Mouse (Mus musculus): ENCODE measurements around the gene Hsd17b12. TPM values are rescaled to one million over a fixed set of nuclear protein-coding genes. Genes with fewer than 3 reads are reported as not detected.

The Hsd17b12 gene
- total and polyA plus RNA-seq, 2 experiments from 2014 or later, result 62.0 to 141 TPM

- Histone ChIP-seq H3K4me1 (ENCODE audit: insufficient read depth, low read length) (no peaks in the 10 kb centered on the region), H3K9ac (replicated peaks; ENCODE audit: low read length, poor library complexity, severe bottlenecking) (no peak overlapping the region), H3K4me2 (ENCODE audit: low read depth, low read length, poor library complexity, severe bottlenecking) (no peak overlapping the region), H3K36me3 (ENCODE audit: insufficient read depth, low read length) (no peaks in the 10 kb centered on the region), H3K9me3 (ENCODE audit: low read length) (no peaks in the 10 kb centered on the region), H3K27me3 (ENCODE audit: insufficient read depth, low read length) (no peaks in the 10 kb centered on the region), H3K4me3 (ENCODE audit: low read depth, low read length) (no peak overlapping the region), H3K27ac (ENCODE audit: low read depth, low read length) (no peak overlapping the region)
- no peak for DNase-seq (ENCODE audit: low spot score)
- no peak for TF ChIP-seq CTCF (IDR thresholded peaks at IDR 0.05)
- ATAC-seq (ENCODE audit: low FRiP score), result no peak
- whole genome bisulfite sequencing, result 80% methylated on average over 7 of the region's 7 CpGs
These were observed 91.6 kb downstream of the Hsd17b12 start for GRCm38 (mm10) chr2:94066120-94066519.

- H3K27me3 ChIP-seq (ENCODE audit: insufficient read depth, low read length), result no peaks in the 10 kb centered on the region
- TF ChIP-seq CTCF (IDR thresholded peaks at IDR 0.05), result no peak
- no peak overlapping the region for H3K27ac ChIP-seq (ENCODE audit: low read depth, low read length)
- no peak overlapping the region for H3K4me2 ChIP-seq (ENCODE audit: low read depth, low read length, poor library complexity, severe bottlenecking)
- no peaks in the 10 kb centered on the region for H3K36me3 ChIP-seq (ENCODE audit: insufficient read depth, low read length)
- H3K4me1 ChIP-seq (ENCODE audit: insufficient read depth, low read length), result no peaks in the 10 kb centered on the region
- WGBS, result 81% methylated on average over 4 of the region's 4 CpGs
- no peak overlapping the region for H3K4me3 ChIP-seq (ENCODE audit: low read depth, low read length)
- no peaks in the 10 kb centered on the region for H3K9me3 ChIP-seq (ENCODE audit: low read length)
- ATAC-seq (ENCODE audit: low FRiP score) (no peak), DNase-seq (ENCODE audit: low spot score) (no peak)
- no peak overlapping the region for H3K9ac ChIP-seq (replicated peaks; ENCODE audit: low read length, poor library complexity, severe bottlenecking)
These were observed 95.0 kb downstream of the Hsd17b12 start for GRCm38 (mm10) chr2:94062791-94063190.

GRCm38 (mm10) chr2:94059459-94059858 is 98.3 kb downstream of the Hsd17b12 start:
- no peaks in the 10 kb centered on the region for H3K4me1 ChIP-seq (ENCODE audit: insufficient read depth, low read length)
- no peaks in the 10 kb centered on the region for H3K9me3 ChIP-seq (ENCODE audit: low read length)
- ATAC-seq (ENCODE audit: low FRiP score) (no peak), DNase-seq (ENCODE audit: low spot score) (no peak)
- peak; percentile 64 for TF ChIP-seq CTCF (IDR thresholded peaks at IDR 0.05)
- no peaks in the 10 kb centered on the region for H3K27me3 ChIP-seq (ENCODE audit: insufficient read depth, low read length)
- H3K27ac ChIP-seq (ENCODE audit: low read depth, low read length), result no peak overlapping the region
- no peaks in the 10 kb centered on the region for H3K36me3 ChIP-seq (ENCODE audit: insufficient read depth, low read length)
- H3K4me2 ChIP-seq (ENCODE audit: low read depth, low read length, poor library complexity, severe bottlenecking), result no peak overlapping the region
- H3K4me3 ChIP-seq (ENCODE audit: low read depth, low read length), result no peak overlapping the region
- WGBS, result 77% methylated on average over 5 of the region's 5 CpGs
- H3K9ac ChIP-seq (replicated peaks; ENCODE audit: low read length, poor library complexity, severe bottlenecking), result no peak overlapping the region

GRCm38 (mm10) chr2:94054813-94055212 is 103.0 kb downstream of the Hsd17b12 start:
- DNase-seq (ENCODE audit: low spot score), result peak; percentile 80
- Histone ChIP-seq H3K4me3 (ENCODE audit: low read depth, low read length) (no peak overlapping the region), H3K9me3 (ENCODE audit: low read length) (no peaks in the 10 kb centered on the region), H3K4me1 (ENCODE audit: insufficient read depth, low read length) (peaks cover 4% of the 10 kb centered on the region; the same call in 1 of the 2 replicates), H3K9ac (replicated peaks; ENCODE audit: low read length, poor library complexity, severe bottlenecking) (no peak overlapping the region), H3K27me3 (ENCODE audit: insufficient read depth, low read length) (no peaks in the 10 kb centered on the region), H3K27ac (ENCODE audit: low read depth, low read length) (no peak overlapping the region), H3K4me2 (ENCODE audit: low read depth, low read length, poor library complexity, severe bottlenecking) (no peak overlapping the region), H3K36me3 (ENCODE audit: insufficient read depth, low read length) (no peaks in the 10 kb centered on the region)
- TF ChIP-seq CTCF (IDR thresholded peaks at IDR 0.05), result peak; percentile 92
- ATAC-seq (ENCODE audit: low FRiP score), result no peak

DNA sequence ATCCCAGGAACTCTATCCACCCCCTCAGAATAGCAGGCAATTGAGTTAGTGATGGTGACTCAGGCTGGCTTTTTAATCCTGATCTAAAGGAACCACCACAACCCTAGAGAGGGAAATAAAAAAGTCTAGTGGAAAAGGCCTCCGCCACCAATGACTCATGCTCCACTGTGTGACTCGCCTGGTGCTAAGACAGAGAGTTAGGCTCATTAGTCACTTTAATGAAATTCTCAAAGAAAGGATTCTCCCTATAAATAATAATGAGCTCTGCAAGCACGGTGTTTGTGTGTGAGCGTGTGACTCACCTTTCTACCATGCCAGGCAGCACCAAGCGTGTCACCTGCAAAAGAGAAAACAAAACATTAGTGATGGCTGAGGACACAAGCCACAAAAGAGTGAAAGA is 105.8 kb downstream of the Hsd17b12 start:
- H3K4me3 ChIP-seq (ENCODE audit: low read depth, low read length), result no peak overlapping the region
- no peak overlapping the region for H3K9ac ChIP-seq (replicated peaks; ENCODE audit: low read length, poor library complexity, severe bottlenecking)
- no peaks in the 10 kb centered on the region for H3K36me3 ChIP-seq (ENCODE audit: insufficient read depth, low read length)
- ATAC-seq (ENCODE audit: low FRiP score), result no peak
- H3K27me3 ChIP-seq (ENCODE audit: insufficient read depth, low read length), result no peaks in the 10 kb centered on the region
- no peaks in the 10 kb centered on the region for H3K9me3 ChIP-seq (ENCODE audit: low read length)
- no peak for TF ChIP-seq CTCF (IDR thresholded peaks at IDR 0.05)
- no peak for DNase-seq (ENCODE audit: low spot score)
- H3K4me1 ChIP-seq (ENCODE audit: insufficient read depth, low read length), result peaks cover 18% of the 10 kb centered on the region
- no peak overlapping the region for H3K27ac ChIP-seq (ENCODE audit: low read depth, low read length)
- H3K4me2 ChIP-seq (ENCODE audit: low read depth, low read length, poor library complexity, severe bottlenecking), result no peak overlapping the region
- WGBS, result 84% methylated on average over 5 of the region's 5 CpGs

GRCm38 (mm10) chr2:94050901-94051300 is 106.9 kb downstream of the Hsd17b12 start:
- no peak for TF ChIP-seq CTCF (IDR thresholded peaks at IDR 0.05)

More at GRCm38 (mm10) chr2:94050901-94051300, 106.9 kb downstream of the Hsd17b12 start:
- no peaks in the 10 kb centered on the region for H3K9me3 ChIP-seq (ENCODE audit: low read length)
- no peaks in the 10 kb centered on the region for H3K36me3 ChIP-seq (ENCODE audit: insufficient read depth, low read length)
- no peaks in the 10 kb centered on the region for H3K27me3 ChIP-seq (ENCODE audit: insufficient read depth, low read length)
- H3K4me3 ChIP-seq (ENCODE audit: low read depth, low read length), result no peak overlapping the region
- no peak overlapping the region for H3K9ac ChIP-seq (replicated peaks; ENCODE audit: low read length, poor library complexity, severe bottlenecking)
- H3K4me1 ChIP-seq (ENCODE audit: insufficient read depth, low read length), result peaks cover 18% of the 10 kb centered on the region
- H3K4me2 ChIP-seq (ENCODE audit: low read depth, low read length, poor library complexity, severe bottlenecking), result no peak overlapping the region
- ATAC-seq (ENCODE audit: low FRiP score), result no peak
- no peak for DNase-seq (ENCODE audit: low spot score)
- H3K27ac ChIP-seq (ENCODE audit: low read depth, low read length), result no peak overlapping the region
- WGBS, result over 99% methylated on average over 3 of the region's 3 CpGs
